Mouse (Mus musculus) cerebellum, postnatal 36 days (tissue): ENCODE results near the gene Fam228b.
"Not testable (repeated sequence)": the region's sequence is repeated elsewhere in the genome, so short reads cannot be mapped to it uniquely, and the experiment has no call there.

ENCODE experiments used
- DNase-seq, 2 experiments: peaks; one replicate each; pipeline ENCODE4 v3.0.0; 2021 to 2022; ENCODE audit warnings: mixed read lengths in 2 of 2

Gene Fam228b

DNA sequence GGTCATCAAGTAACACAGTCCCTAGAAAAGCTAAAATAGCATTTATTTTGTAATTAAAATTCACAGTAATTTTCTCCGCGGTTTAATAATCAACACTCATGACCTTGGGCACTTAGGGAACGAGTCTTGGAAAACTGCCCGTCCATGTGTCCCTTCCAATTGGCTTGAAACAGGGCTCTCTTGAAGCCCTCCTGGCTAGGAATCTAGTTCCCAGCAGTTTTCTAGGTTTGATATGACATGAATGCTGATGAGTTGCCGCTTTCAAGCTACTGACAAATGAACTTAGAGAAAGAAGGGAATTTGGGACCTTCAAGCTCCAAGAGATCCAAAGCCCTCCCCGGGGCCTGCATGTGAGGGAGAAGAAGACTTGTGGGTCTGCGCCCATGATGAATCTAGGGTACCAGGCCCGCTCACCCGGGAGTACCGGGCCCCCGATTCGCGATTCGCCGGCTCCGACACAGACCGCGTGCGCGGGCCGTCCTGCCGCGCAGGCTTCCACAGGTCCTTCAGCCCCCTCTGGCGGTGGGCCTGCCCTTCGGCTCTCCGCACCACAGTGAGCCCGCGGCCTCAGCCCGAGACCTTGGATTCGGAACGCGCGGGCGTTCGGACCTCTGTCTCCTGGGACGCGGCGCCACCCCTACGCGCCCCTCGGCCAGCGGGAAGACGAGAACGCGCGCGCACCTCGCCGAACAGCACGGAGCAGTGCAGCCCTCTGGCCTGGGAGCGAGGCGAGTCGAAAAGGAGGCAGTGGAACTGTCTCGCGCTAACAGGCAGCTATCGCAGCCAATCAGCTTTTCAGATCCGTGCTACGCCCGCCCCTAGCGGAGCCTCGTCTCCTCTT is at the start of gene Fam228b, which contains the start of gene Pfn4:
Gene Fam228b (minus strand): TSS at position 776 of the 841 bp plus-strand sequence.
Gene Pfn4 (plus strand): TSS at position 531 of the 841 bp plus-strand sequence.
- DNase-seq = peak; percentile 99

DNA sequence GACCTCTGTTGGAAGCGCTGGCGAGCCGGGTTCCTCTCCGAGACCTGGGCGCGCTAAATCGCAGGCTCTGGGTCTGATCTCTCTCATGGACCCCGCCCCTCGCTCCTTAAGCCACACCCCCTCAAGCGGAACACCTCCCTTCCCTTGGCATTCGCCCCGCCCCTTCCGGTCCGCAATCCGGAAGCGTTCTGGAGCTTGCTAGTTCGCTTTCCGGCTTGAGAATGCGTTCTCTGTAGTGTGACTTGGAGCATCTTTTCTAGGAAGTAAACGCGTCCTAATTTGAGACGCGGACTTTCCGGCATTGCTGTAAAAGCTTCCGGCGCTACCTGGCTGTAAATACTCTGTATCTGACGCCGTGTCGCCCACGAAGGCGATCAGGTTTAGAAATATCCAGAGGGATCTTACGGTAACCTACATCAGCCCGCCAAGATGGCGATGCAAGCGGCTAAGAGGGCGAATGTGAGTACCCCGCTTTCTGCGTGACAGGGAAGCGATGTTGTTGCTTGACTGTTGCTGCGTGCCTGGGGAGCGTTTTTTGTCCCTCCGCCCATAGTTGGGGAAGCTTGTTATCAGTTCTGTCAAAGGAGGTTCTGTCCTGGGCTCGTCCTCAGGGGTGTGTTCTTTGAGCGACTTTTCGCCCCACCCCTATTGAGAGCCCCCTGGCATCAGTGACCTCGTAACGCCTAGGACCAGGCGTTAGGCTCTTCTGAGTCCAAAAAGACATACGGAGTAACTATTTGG is 48.5 kb upstream of the Fam228b start, which contains the start of gene Sf3b6:
Gene Sf3b6 (plus strand): TSS at position 184 of the 741 bp plus-strand sequence.
- DNase-seq = peak; percentile 97 to 98

DNA sequence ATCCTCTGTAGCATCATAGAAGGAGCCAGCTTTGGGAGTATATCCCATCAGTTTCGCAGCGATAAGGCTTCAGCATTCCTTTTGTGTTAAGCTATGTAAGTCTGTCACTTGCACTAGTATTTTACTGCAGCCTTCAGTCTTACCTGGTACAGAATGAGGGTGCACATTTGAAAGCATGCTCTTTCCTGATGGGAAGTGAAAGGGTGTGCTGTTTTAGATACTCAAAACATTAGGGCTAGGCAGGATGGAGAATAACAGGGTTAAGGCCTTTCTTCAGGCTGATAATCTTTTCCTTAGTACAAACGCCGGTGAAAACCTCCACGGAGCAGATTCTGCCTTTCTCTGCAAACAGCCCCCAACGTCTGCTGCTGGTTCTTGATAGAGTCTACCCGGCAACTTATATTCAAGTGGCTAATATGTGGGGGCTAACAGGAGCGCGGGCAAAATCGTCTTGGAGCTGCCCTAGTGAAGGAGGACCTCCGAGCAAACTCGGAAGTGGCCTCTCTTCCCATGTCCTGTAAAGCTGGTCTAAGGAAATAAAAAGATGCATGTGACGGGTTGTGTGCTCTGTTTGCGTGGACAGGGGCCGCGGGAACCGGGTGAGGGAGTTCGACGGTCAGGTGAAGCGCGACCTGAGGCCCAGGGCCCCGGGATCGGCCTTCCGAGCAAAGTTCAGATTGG is 47.8 kb upstream of the Fam228b start:
- DNase-seq = no peak

DNA sequence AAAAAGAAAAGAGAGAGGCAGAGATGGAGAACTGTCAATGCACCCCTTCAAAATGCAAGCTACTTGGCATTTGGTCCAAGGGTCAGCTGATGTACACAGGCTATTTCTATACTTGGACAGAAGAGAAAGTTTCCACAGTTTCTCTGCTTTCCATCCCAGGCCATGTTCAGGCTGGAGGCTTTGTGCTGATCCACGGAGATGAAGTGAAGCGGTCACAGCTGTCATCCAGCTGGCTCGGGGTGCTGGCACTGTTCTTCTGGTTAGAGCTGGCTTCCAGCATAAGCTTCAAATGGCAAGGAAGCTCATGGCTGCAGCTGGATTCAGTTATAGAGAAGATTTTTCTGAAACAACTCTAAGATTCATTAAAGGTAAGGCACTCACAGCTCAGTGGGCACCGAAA is 44.6 kb upstream of the Fam228b start:
- DNase-seq = no peak

DNA sequence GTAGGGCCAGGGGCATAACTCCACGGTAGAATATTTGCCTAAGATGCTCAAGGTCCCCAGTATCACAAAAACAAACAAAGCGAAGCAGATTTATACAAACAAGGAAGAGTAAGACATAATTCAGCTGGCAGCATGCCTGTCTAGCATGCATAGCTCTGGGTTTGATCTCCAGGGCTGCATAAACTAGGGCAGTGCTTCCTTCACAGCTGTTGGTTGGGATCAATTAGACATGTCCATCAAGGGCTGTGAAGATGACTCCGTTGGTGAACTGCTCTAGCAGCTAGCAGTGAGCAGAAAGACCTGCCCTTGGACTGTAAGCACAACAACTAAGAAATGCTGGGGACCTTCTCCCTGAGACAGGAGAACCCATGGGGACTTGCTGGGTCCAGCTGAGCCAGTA is 42.6 kb upstream of the Fam228b start:
- no peak for DNase-seq

DNA sequence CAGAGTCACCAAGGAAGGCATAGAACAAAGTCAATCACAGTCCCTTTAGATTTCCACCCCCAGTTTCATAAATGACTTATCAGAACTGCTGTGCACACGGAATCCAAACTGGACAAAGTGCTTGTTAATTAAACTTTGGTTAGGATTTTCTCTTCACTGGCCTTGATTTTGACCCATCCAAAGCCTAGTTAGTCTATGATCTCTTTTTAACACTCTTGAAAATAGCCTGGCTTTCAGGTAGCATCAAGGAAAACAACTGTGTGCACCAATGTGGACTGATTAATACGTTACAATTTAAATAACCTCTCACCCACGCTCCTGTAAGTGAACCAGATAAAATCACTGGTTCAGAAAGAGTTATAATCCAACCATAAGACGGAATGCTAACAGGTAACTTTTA is 42.0 kb upstream of the Fam228b start:
- no peak for DNase-seq

DNA sequence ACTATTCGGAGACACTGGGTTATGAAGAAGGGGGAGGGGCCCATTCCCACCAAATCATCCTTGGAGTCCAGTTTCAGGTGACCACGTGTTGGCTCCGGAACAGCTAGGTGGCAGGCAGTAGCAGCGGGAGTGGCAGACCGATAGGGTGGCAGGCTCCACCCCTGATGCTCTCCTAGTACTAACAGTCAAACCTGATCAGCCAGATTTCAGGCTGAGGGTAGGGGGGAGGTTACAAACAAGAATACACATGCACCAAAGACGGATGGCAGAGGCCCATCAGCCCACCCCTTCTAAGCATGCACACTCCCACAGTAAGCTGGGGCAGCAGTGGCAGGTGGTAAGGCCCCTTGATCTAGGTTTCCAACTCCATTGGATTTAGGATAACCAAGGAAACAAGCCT is 28.4 kb upstream of the Fam228b start:
- not testable (repeated sequence) for DNase-seq

DNA sequence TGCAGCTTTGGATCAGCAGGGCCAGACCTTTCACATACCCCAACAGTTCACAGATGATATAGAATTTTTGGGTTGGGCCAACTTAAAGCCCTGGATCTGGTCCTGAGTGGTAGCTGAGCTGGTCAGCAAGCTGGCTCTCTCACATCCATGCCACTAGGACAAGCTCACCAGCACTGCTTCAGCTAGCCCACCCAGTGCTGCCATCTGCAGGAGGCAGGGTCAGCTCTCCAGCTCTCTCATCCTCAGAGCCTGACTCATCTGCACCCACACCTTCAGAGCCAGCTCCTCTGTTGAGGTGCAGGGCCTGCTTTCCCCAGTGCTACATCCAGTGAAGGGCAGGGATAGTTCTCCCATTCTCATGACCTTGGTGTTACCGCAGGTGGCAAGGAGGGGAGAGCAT is 24.7 kb upstream of the Fam228b start:
- DNase-seq = no peak

DNA sequence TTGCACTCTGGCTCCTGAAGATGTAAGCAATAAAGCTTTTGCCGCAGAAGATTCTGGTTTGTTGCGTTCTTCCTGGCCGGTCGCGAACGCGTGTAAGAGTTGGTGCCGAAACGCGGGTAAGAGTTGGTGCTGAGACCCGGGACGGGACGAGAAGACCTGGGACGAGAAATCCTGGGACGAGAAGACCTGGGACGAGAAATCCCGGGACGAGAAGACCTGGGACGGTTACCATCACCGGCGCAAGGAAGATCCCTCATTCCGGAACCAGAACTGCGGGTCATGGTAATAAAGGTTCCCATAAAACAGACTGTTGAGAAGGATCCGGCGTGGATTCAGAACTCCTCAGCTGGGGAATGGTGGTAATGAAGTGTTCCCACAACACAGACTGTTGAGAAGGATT is 19.1 kb upstream of the Fam228b start:
- DNase-seq = not testable (repeated sequence)

DNA sequence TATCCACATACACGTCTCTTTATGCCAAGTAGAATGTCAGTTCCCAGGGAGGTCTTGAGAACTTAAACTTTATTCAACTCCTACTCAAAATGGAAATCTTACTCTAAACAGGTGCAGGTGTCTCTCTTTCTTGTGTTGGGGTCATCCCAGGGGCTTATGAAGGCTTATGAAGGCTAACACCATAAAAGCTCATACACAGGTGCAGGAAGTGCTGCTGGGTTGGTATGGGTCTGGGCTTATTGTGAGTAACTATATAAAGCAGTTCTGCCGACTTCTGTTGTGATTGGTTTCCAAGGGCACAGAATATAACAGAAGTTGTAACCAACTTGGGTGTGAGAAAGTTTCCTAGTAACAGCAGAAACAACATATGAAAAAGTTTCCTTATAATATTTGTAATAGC is 15.4 kb upstream of the Fam228b start:
- DNase-seq = no peak

DNA sequence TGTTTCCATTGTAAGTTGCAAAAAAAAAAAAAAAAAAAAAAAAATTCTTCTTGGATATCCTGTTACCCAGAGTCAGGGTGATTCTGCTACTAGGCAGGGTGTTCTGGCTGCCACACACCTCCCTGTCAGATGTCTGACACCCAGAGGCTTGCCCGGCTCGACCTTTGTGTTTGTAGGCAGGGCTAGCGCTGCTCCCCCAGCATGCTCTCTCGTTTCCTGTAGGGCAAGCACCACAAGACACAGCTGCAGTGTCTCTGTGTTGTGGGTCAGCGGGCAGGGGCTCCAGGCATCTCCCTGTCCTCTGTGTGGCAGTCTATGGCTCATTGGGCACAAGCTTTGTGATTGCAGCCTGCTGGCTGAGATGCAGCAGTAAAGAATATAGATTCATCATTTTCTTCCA is 14.5 kb upstream of the Fam228b start:
- DNase-seq = no peak

DNA sequence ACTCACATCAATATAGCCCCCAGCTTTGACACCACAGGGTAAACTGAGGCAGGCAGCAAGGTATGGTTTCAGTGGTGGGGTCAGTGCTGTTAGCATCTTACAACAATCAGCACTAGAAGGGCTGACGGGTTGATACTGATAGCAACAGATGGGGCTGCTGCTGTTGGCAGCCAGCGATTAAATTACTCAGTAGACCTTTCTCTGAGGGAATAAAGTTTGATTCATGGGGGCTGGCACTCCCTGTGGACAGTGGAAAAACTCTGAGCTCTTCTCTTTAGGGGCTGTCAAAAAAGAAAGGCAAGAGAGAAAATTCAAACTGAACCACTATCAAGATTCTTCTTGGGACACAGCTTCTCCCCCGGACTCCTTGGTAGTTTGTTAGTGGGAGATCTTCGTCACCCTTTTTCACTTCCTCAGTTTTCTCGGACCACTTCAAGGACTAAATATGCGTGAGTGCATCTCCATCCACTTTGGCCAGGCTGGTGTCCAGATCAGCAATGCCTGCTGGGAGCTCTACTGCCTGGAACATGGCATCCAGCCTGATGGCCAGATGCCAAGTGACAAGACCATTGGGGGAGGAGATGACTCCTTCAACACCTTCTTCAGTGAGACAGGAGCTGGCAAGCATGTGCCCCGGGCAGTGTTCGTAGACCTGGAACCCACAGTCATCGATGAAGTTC is 12.8 kb upstream of the Fam228b start:
- DNase-seq = peak; percentile 14 to 31

DNA sequence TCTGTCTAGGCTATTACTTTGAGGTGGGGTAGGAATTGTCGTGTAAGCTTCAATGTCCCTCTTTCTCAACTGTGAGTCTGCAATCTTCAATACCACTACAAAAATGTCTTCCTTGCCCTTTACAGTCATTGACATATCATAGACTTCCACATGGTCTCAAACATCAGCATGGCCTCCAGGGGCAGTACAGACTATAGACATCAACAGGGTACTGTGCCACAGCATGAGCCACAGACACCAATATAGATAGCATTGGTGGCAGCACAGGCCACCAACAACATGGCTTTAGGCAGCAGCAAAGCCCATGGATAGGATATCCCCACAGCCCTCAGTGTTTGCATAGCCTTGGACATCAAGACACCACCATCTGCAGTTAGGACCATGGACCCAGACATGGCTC is 12.2 kb upstream of the Fam228b start:
- no peak for DNase-seq

DNA sequence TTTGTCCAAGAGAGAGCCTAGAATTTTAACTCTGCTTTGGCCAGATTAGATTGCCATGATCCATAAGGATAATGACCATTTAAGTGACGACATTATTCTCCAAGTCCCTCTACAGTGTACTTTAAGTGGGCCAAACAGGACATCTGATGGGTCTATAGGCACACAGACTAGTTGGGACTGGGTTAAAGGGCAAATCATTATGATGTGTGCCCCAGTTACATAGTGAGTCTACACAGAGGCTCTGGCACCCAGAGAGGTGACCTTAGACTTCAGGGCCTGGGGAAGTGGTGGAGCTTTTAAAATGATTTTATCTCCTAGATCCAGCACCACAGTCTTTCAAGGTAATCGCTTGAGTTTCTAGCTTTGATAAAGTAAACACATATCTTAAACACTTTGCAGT is 11.2 kb upstream of the Fam228b start:
- no peak for DNase-seq

DNA sequence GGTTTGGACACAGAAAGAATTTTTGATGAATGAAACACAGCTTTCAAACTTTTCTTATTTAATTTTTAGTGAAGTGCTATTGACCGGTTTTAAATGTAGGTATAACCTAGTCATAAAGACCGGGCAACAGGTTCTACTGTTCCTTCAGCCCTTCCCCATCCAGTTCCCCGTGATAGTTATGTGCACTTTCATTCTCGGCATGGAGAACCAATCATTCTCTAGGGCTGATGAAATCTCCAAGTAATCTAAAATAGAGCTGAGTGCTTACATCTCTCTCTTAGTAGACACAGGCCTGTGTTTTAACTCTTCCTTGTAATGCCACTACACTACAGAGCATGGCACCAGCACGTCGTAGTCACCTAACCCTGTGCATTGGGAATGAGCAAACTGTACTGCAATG is 8.7 kb upstream of the Fam228b start:
- DNase-seq = no peak

DNA sequence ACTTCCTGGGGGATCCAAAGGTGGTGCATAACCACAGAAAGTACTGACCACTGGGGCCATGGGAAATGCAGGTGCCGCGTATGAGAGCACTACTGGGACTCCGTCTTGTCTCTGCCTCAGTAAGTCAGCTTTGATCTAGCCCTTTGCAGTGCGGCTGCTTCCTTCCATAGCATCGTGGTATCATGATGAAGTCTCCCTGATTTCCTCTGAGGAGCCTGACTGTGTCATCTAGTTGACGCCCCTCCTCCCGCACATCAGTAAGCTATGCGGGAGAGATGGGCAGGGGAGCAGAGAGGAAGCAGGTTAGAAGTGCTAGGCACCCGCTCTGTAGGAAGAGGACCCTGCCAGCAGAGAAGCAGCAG is 6.5 kb upstream of the Fam228b start:
- DNase-seq = no peak

DNA sequence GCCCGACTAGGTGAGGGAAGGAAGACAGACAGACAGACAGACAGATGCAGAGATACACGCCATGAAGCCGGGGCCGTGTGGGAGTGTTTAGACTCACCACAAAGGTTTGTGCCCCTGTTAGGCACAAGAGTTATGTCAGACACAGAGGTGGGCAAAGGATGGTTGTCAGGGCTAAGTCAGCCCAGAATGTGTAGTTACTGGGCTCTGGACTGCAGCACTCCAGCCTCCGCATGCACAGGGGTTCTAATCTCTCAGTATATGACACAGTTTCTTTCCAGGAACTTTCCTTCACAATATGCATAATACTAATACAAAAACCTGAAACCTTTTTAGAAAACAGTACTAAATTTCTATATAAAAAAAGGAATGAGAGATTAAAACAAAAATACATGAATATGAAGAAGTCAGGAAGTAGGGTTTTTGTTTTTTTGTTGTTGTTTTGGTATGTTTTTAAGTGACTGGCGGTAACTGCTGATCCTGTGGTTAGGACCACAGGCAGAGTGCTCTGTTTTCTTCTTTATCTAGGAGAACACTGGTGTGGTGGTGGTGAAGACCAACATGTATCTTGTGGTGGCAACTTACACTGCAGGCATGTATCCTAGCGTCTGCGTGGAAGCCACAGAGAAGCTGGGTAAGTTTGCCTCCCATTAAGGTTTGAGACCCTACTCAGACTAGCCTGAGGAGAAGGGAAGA is 6.0 kb upstream of the Fam228b start:
- DNase-seq = no peak

DNA sequence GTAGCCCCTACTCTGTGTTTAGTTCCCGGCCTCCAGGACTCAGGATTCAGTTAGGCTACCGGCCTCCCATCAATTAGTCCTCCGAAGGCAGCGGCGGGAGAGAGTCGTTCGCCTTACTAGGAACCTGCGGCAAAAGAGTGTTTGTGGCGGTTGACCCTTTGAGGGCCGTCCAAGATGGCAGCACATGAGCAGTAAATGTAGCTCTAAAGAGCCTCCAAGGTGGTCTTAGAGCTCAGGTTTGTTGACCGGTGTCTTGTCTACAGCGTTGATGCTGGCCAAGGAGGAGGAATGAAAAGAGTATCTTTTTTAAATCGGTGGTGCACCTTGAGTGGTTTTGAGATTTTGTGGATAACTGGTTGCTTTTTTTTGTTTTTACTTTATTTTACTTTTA is 261 bp upstream of the Fam228b start:
- DNase-seq = no peak

DNA sequence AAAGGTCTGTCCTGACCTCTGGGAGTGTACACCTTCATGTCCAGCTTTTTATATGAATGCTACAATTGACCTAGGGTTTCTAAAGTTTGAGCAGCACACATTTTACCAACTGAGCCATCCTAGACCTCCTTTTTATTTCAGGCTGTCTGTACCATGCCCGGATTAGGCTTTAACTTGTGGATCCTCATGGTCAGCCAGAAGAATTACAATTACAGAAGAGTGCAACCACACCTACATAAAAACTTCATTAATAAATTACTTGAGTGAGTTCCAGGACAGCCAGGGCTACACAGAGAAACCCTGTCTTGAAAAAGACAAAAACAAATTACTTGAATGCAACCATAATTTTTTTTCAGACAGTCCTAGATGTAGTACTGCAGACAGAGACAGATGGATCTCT is 12.0 kb downstream of the Fam228b start:
- DNase-seq = no peak

DNA sequence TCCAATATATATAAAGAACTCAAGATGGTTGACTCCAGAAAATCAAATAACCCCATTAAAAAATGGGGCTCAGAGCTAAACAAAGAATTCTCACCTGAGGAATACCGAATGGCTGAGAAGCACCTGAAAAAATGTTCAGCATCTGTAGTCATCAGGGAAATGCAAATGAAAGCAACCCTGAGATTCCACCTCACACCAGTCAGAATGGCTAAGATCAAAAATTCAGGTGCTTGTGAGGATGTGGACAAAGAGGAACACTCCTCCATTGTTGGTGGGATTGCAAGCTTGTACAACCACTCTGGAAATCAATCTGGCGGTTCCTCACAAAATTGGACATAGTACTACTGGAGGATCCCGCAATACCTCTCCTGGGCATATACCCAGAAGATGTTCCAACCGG is 14.6 kb downstream of the Fam228b start:
- DNase-seq = not testable (repeated sequence)

DNA sequence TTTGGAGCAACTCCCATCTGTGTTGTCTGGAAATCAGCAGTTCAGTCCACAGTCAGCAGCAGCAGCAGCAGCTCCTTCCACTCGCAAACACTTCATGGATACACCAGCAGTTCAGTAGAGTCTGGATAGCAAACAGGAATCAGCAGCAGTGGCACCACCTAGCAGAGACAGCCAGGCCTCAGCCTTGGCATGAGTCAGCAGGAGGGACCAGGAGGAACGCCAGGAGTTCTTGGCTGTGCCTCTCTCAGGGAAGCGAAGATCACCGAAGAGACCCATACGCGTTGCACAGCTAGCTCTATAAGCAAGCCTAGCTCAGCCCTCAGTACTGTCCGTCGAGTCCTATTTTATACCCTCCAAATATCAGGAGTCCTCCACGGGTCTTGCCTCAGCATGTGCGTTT is 24.6 kb downstream of the Fam228b start:
- no peak for DNase-seq

DNA sequence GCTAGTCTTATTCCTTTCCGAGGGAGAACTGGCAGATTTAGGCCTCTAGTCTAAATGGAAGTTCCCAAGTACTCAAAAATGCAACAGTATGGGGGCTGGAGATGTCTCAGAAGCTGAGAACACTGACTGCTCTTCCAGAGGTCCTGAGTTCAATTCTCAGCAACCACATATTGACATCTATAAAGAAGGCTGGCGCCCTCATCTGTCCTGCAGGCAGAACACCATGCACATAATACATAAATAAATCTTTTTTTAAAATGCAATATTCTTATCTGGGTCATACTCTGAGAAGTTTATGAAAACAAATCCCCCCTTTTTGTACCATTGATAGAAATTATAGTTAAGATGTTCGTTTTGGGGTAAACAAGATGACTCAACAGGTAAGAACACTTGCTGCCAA is 26.9 kb downstream of the Fam228b start:
- DNase-seq = no peak
